Mouse (Mus musculus): ENCODE measurements around the gene Slc48a1.

DNA sequence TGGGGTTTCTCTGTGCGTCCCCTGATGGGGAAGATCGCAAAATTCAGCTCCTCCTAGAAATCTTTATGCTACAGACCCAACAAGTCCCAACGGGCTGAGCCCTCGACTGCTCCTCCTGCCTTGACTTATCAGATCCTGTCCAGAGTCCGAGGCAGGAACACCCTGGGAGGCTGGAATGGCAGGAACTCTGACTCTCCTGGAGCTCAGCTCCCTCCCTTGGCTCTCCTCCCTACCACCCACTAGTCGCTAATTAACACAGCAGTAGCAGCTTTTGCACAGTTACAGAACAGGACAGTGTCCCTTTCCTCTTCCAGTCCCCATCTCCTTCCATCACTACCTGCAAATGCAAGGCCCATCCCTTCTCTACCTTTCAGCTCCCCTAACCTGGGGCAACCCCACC, 48.0 kb upstream of the Slc48a1 start:
- TF ChIP-seq POLR2A (IDR thresholded peaks at IDR 0.05; ENCODE audit: low read depth, low read length), result no peak
- TF ChIP-seq CTCF (IDR thresholded peaks at IDR 0.05; ENCODE audit: extremely low read depth, insufficient read length, insufficient replicate concordance, low read depth, low read length), result no peak

Measured in small intestine, adult 2 months (tissue).